Mouse (Mus musculus) cortical plate, adult 2 months (tissue): Measurements from ENCODE around the gene Zfp771.

Experiments
- CTCF ChIP-seq: fragments of 200-500 bp; IDR thresholded peaks from 2 replicates; pipeline ENCODE4 v1.5.1; 2011; ENCODE audit warnings: mild to moderate bottlenecking, control low read depth, low read length; ENCODE audit not compliant: insufficient read depth; ENCODE audit errors: extremely low read depth
- POLR2A ChIP-seq: fragments of 200-500 bp; IDR thresholded peaks from 2 replicates; pipeline ENCODE4 v1.6.1; 2011; ENCODE audit warnings: mild to moderate bottlenecking, low read length, control low read depth; ENCODE audit not compliant: insufficient read depth; ENCODE audit errors: extremely low read depth

GRCm38 (mm10) chr7:127207374-127208294 is 36.4 kb upstream of the Zfp771 start:
- TF ChIP-seq CTCF (no peak), POLR2A (no peak)
